Mouse (Mus musculus) forebrain, embryonic 16.5 days (tissue): ENCODE results near the gene Fgd4. TPM values are rescaled to one million over a fixed set of nuclear protein-coding genes. Genes with fewer than 3 reads are reported as not detected.

Experiments used
- ATAC-seq: fragments of 200-750 bp; cut with Nextera tagmentation; 2 replicates; pipeline ENCODE4 v1.8.0; 2017; ENCODE audit warnings: mild to moderate bottlenecking, moderate library complexity
- H3K27ac ChIP-seq: fragments of 300-500 bp; sonication (generic); 2 replicates; pipeline ENCODE4 v1.5.1; 2014; ENCODE audit warnings: low read length, control low read depth
- H3K27me3 ChIP-seq: fragments of 300-500 bp; sonication (generic); replicated peaks from 2 replicates; pipeline ENCODE4 v1.6.1; 2014; ENCODE audit warnings: low read length; ENCODE audit not compliant: control insufficient read depth, insufficient read depth
- H3K36me3 ChIP-seq: fragments of 300-500 bp; sonication (generic); 2 replicates; pipeline ENCODE4 v1.6.1; 2014; ENCODE audit not compliant: control insufficient read depth, insufficient read depth
- H3K4me1 ChIP-seq: fragments of 300-500 bp; sonication (generic); replicated peaks from 2 replicates; pipeline ENCODE4 v1.6.1; 2014; ENCODE audit warnings: low read length; ENCODE audit not compliant: control insufficient read depth, insufficient read depth
- H3K4me2 ChIP-seq: fragments of 300-500 bp; sonication (generic); 2 replicates; pipeline ENCODE4 v1.6.1; 2014; ENCODE audit warnings: mild to moderate bottlenecking, low read length, control low read depth
- H3K4me3 ChIP-seq: fragments of 300-500 bp; sonication (generic); replicated peaks from 2 replicates; pipeline ENCODE4 v1.5.1; 2014; ENCODE audit warnings: mild to moderate bottlenecking, low read length, control low read depth
- H3K9ac ChIP-seq: fragments of 300-500 bp; sonication (generic); replicated peaks from 2 replicates; pipeline ENCODE4 v1.6.1; 2014; ENCODE audit warnings: low read depth, low read length, control low read depth
- H3K9me3 ChIP-seq: fragments of 300-500 bp; sonication (generic); 2 replicates; pipeline ENCODE4 v1.6.1; 2016; ENCODE audit warnings: low read length; ENCODE audit not compliant: control insufficient read depth
- WGBS: fragments of 180-500 bp; shearing (Covaris S2); extraction: QIAGEN DNeasy Blood & Tissue Kit; methylation state at CpG from one replicate; pipeline ENCODE4 v1.1.7; 2014; 5-methylcytosine and 5-hydroxymethylcytosine counted together
- polyA plus RNA-seq: library from polyadenylated mRNA; unstranded; fragments of >200 nt; fragmentation: Nextera tagmentation; extraction: Ambion mirVana; gene quantifications from 2 replicates; pipeline ENCODE4 v1.2.1, GENCODE M21; 2015

The Fgd4 gene
- 23.6 and 28.8 TPM in 2 replicates for polyA plus RNA-seq

DNA sequence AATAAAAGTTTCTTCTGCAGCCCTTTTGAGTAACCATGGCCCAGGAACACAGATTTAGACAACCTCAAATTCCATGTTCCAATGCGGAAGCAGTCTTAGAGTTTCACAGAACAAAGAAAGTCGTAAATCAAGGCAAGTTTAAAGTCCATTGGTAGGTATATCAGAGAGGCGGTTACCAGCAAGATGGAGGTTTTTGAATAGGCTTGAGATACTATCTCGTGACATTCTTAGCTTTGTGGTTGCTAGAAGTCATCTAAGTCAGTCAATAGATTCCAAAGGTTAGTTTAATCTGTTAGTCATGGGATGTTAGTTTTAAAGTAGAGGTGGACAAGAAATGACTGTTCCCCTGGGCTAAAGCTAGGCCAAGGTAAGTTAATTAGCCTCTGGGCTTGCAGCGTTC is at the start of gene Fgd4:
Gene Fgd4, minus strand, starts transcription at position 89 of the 400 bp plus-strand sequence.
- H3K4me3 ChIP-seq: peak within 1 kb of the TSS; percentile 77
- no peaks in the 10 kb centered on the region for H3K36me3 ChIP-seq
- peaks cover 4% of the 10 kb centered on the region for H3K4me1 ChIP-seq
- ATAC-seq: no peak; the same call in 1 of the 2 replicates
- H3K27me3 ChIP-seq: no peaks in the 10 kb centered on the region
- no peaks in the 10 kb centered on the region for H3K9me3 ChIP-seq
- H3K4me2 ChIP-seq: peak within 1 kb of the TSS; percentile 98
- no peak within 1 kb of the TSS for H3K27ac ChIP-seq
- H3K9ac ChIP-seq: peak within 1 kb of the TSS; percentile 80
- WGBS: 50% methylated on average over 5 of the region's 5 CpGs

DNA sequence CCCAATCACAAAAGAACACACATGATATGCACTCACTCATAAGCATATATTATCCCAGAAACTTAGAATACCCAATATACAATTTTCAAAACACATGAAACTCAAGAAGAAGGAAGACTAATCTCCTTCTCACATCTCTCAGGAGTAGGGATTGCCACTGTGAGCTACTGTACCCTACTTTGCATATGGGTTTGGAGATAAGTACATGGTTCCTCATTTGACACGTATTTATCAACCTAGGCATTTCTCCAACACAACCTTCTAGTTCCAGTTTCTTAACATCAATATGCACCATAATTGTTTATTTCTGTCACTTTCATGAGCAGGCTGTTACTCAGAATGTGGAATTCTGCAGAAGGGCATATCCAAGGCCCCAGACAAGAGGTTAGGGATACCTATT is 44.8 kb upstream of the Fgd4 start:
- H3K9ac ChIP-seq: no peak overlapping the region
- H3K27ac ChIP-seq: no peak overlapping the region
- WGBS: 81% methylated on average over 1 of the region's 1 CpGs
- H3K27me3 ChIP-seq: no peaks in the 10 kb centered on the region
- H3K36me3 ChIP-seq: no peaks in the 10 kb centered on the region
- no peaks in the 10 kb centered on the region for H3K4me1 ChIP-seq
- no peak overlapping the region for H3K4me2 ChIP-seq
- ATAC-seq: no peak
- no peak overlapping the region for H3K4me3 ChIP-seq
- H3K9me3 ChIP-seq: no peaks in the 10 kb centered on the region

DNA sequence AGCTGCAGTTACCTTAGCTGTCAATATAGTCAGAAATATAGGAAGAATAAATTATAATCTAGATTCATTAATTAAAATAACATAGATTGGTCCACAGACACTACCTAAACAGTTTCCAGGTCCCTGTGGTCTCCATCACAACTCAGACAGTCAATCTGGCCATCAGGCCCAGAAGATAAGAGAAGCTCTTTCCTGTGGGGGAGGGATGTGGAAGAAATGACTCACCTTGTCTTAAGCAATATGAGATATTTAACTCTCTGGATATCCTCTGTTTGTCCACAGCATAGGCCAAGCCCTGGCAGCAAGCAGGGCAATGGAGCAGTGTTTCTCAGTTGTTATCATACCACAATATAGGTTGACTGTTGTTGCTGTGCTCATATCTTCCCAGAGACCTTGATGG is 33.4 kb upstream of the Fgd4 start:
- Histone ChIP-seq H3K36me3 (no peaks in the 10 kb centered on the region), H3K27me3 (no peaks in the 10 kb centered on the region), H3K27ac (no peak overlapping the region), H3K9ac (no peak overlapping the region), H3K4me3 (no peak overlapping the region), H3K4me2 (no peak overlapping the region), H3K9me3 (no peaks in the 10 kb centered on the region), H3K4me1 (no peaks in the 10 kb centered on the region)
- ATAC-seq: no peak

- WGBS: under 1% methylated on average over 58 of the region's 77 CpGs
- Histone ChIP-seq H3K9ac (peak overlapping the region; percentile 80), H3K9me3 (no peaks in the 10 kb centered on the region), H3K27ac (no peak overlapping the region), H3K4me3 (peak overlapping the region; percentile 77), H3K4me2 (peak overlapping the region; percentile 98), H3K4me1 (peaks cover 4% of the 10 kb centered on the region), H3K27me3 (no peaks in the 10 kb centered on the region), H3K36me3 (no peaks in the 10 kb centered on the region)
- ATAC-seq: peak; percentile 90
These were observed 555 bp downstream of the Fgd4 start for GRCm38 (mm10) chr16:16599586-16600401.

DNA sequence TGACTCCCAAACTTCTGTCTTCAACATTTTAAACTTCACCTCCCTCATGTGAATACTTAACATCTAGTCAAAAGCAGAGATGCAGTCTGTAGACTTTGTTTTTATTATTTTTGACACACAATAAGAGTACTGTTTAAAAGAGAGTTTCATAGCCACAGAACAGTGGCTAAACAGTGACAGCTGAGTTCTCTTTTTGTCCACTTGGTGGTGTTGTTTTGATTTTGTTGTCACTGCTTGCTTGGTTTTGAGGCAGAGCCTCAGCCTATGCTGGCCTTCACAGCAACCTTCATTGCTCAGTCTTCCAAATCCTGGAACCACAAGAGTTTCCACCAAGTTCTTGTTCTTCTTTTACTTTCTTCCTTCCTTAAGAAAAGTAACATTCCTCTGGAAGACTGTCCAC is 3.8 kb downstream of the Fgd4 start:
- Histone ChIP-seq H3K4me3 (no peak overlapping the region), H3K9me3 (no peaks in the 10 kb centered on the region), H3K9ac (no peak overlapping the region), H3K27ac (no peak overlapping the region), H3K27me3 (no peaks in the 10 kb centered on the region), H3K4me2 (no peak overlapping the region), H3K4me1 (peaks cover 4% of the 10 kb centered on the region), H3K36me3 (no peaks in the 10 kb centered on the region)
- ATAC-seq: no peak

DNA sequence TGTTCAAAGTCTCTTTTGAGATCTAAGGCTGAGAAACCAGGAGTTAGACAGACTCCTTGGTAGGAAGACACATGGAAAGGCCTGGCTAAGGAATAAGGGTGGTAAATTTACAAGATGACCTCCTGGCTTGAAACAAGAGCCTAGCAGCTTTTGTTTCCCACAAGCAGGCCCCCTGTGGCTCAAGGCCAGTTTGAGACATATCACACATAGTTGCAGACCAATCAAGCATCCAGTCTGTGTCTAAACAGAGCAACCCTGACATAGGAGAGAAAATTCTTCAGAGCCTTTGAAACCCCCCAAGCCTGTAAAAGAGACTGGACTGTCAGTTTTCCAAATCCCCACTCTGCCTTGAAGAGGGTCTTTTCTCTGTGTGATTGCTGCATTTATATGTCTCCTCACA is 7.7 kb downstream of the Fgd4 start:
- Histone ChIP-seq H3K4me3 (no peak overlapping the region), H3K4me2 (no peak overlapping the region), H3K36me3 (no peaks in the 10 kb centered on the region), H3K27ac (no peak overlapping the region), H3K9ac (no peak overlapping the region), H3K27me3 (no peaks in the 10 kb centered on the region), H3K4me1 (no peaks in the 10 kb centered on the region), H3K9me3 (no peaks in the 10 kb centered on the region)
- no peak for ATAC-seq

- Histone ChIP-seq H3K27me3 (no peaks in the 10 kb centered on the region), H3K9me3 (no peaks in the 10 kb centered on the region), H3K27ac (no peak overlapping the region), H3K36me3 (no peaks in the 10 kb centered on the region), H3K4me3 (no peak overlapping the region), H3K4me1 (no peaks in the 10 kb centered on the region), H3K4me2 (no peak overlapping the region), H3K9ac (no peak overlapping the region)
- 68% methylated on average over 4 of the region's 4 CpGs for WGBS
- peak; percentile 92 for ATAC-seq
These were observed 15.8 kb downstream of the Fgd4 start for GRCm38 (mm10) chr16:16584409-16585032.

DNA sequence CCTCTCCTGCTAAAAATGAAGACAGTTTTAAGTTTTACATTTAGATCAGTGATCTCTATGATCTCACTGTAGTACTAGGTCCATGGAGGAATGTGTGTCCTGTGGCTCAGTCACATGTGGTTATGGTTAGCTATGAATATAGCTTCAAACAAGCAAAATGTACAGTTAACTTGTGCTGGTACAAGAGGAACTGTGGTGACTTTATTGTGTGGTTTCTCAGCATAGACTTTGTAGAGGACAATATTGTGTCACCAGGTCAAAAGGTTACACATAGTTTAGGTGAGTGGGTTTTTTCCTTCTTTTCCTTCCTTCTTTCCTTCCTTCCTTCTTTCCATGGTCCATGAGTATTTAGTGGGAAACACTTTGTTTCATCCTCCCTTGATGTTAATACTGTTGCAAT is 23.8 kb downstream of the Fgd4 start:
- Histone ChIP-seq H3K36me3 (no peaks in the 10 kb centered on the region), H3K27ac (no peak overlapping the region), H3K4me3 (no peak overlapping the region), H3K9ac (no peak overlapping the region), H3K27me3 (no peaks in the 10 kb centered on the region), H3K4me1 (no peaks in the 10 kb centered on the region), H3K9me3 (no peaks in the 10 kb centered on the region), H3K4me2 (no peak overlapping the region)
- ATAC-seq: no peak

DNA sequence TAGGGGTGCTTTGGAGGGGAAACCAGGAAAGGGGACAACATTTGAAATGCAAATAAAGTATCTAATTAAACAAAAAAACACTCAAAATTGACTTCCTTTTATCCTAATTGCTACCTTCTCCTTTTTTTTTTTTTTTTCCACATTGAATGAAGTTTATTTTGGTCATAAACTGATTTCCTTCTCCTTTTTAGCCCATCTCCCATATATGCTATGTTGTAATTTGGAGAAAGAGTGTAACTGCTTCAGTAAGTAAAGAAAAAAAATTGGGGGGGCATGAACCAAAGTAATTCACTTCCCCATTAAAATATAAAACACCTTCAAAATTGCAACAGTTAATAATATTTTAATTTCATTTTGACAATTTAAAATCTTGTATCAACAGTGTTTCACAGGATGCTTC is 25.8 kb downstream of the Fgd4 start:
- no peaks in the 10 kb centered on the region for H3K36me3 ChIP-seq
- H3K4me2 ChIP-seq: no peak overlapping the region
- no peaks in the 10 kb centered on the region for H3K27me3 ChIP-seq
- H3K27ac ChIP-seq: no peak overlapping the region
- H3K9ac ChIP-seq: no peak overlapping the region
- H3K9me3 ChIP-seq: no peaks in the 10 kb centered on the region
- H3K4me1 ChIP-seq: no peaks in the 10 kb centered on the region
- ATAC-seq: no peak
- no peak overlapping the region for H3K4me3 ChIP-seq
